Mouse (Mus musculus): ENCODE results near the gene Smurf2.

DNA sequence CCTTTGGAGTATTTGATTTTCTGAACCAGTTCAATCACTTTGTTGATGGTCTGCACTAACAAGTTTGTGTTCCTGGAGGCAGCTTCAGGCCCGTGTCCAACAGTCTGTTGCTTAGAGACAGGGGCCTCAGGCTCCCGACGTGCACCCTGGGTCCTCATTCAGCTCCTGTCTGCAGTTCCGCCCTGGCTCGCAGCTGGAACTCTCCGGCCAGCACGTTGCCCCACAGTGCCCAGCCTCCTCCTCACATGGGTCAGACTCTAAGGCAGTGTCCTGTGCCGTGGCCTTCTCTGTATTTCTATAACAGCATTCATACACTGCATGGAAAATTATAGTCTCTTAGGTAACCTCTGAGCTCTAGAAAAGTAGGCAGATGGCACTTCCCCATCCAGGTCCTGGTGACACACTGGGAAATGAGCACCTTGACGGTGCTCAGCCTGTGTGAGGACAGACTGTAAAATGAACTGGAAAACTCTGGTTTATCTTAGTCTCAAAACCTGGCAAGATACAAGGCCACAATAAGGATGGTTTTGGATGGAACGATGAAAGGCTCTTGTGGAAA lies 118.4 kb downstream of the Smurf2 start:
- no peak for TF ChIP-seq CTCF (IDR thresholded peaks at IDR 0.05; ENCODE audit: borderline replicate concordance, extremely low read depth, insufficient read depth, insufficient read length)
- TF ChIP-seq POLR2A (IDR thresholded peaks at IDR 0.05; ENCODE audit: borderline replicate concordance, extremely low read depth, insufficient read depth, insufficient read length, poor library complexity, severe bottlenecking), result no peak

Data from brain, embryonic 14.5 days (tissue).